Mouse (Mus musculus): ENCODE measurements at regions not wholly inside any gene's neighbourhood (a gene's known extent, or its start where the extent isn't known, plus 50 kb on each side); places are given as distances from the start of the nearest gene placed in this dataset.

DNA sequence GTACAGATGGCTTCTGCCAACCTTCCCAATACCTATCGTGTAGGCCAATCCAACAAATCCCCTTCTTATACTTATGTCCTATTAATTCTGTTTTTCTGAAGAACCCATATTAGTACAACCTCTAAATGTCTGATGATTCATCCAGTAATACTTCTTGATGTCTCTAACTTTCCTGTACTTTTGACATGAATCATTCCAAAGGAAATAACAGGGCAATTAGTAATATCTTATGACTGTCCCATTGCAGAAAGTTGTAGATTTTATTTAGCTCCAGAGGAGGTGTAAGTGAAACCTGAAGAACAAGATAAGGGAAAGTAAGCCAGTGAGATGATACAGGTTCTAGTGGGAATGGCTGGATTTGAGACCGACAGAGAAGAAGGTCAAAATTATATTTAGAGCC is 337.6 kb upstream of the Zeb2 start:
- no peak for DNase-seq

DNA sequence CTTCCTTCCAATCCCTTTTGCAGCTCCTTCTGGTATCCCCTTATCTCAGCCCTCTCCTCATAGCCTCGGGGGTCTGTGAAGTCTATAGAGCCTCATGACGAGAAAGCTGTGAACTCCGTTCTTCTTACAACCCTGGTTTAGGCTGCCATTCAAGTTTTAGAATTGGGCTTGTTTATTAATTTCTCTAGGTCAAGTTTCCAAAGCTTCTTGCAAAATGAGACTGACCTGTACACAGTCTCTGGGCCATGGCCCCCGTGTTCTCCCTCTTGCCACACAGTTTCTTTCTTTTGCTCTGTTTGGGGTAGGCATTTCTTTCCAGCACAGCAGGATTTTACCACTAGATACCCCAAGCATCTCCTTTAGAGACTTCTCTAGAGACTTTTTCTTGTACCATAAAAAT is 322.0 kb upstream of the Zeb2 start:
- no peak for DNase-seq

DNA sequence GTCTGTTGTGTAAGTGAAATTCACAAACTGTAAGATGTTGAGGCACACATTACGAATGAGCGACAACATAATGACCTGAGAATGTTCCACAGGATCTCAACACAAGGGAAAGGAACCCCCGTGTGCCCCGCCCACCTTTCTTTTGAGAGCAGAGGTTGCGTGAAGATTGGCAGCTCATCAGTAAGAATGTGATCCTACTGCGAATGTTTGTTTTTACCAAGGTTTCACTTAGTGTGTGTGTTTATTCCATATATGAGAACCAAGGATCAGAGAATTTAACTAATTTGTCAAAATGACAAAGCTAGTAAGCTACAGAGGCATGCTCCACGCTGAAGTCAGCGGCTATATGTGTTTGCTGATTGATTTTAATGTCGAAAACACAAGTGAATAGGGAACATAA is 321.5 kb upstream of the Zeb2 start:
- DNase-seq, result no peak

DNA sequence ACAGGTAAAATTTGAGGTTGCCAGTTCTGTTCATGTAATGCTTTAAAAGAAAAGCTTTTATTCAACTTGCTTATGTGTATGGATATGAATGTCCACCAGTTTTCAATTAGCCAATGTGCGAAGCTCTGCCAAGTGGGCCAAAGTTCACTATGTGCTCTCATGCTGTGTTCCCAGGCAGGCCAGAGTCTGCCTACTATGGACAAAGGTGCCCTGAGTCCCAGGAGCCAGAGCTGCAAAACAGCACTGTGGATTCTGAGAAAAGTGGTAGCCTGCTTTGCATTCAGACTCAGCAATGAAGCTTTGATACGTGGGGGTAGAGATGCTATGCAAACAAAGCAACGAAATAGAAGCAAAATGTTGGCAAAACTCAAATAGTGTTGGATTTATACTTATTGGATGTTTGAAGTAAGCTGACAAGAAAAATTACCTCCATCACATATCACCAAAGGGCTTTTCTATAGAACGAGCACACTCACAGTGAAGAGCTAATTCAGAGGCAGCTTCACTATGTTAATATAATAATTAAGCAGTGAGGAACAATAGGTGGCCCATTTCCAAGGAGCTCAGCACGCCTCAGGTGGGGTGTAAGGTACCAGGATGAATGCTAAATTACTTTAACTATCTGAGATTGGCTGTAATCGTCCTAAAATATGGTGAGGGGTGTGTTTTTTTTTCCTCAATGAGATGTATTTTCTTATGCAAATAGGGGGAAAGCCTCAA is 318.2 kb upstream of the Zeb2 start:
- DNase-seq, result no peak

DNA sequence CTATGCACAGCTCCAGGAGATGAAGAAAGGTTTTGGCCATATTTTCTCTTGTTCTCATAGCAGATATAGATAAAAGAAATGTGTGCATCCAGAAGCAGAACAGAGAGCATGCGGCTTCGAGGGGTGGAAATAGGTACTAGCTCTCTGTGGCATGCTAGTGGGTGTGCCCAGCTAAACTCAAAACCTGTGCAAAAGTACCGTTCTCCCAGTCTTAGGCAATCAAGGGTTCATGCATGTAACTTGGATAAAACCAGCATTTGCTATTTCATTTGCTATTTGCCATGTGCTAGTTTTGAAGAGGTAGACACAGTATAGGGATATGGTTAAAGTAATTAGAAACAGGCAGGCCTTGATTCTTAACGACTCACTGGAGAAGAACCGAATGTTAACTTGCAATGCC is 317.6 kb upstream of the Zeb2 start:
- no peak for DNase-seq

DNA sequence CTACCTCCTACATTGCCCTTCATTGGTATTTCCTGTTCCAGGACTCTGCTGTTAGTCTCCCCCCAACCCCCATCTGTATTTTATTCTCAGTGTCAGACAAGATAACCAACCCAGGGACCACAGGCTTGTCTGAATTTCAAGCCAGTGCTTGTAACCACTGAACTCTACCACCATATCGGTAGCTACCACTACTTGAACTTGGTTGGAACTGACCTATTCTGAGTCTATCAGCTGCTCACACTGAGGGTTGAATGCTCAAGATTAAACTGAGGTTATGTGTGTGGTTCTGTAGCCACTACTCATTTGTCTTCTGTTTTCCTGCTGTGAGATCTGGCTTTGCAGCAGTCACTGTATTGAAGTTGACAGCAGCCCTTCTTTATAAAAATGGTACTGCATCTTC is 317.0 kb upstream of the Zeb2 start:
- no peak for DNase-seq

DNA sequence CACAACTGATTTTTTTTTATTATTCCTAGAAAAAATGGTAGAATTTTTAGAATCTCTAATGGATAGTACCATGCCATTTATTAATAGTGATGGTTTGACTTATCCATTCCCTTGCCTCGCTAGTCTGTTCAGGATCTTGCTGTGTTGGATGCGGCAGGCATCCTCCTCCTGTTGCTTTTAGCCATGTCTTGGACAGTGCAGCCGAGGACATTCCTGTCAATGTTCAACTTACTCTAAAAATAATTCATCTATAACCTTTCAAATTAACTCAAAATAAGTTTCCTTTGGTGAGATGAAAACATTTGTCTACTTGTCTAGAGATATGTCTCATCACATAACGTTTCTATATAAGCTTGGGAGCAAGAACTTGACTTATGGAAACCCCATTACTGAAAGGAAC is 314.2 kb upstream of the Zeb2 start:
- no peak for DNase-seq

DNA sequence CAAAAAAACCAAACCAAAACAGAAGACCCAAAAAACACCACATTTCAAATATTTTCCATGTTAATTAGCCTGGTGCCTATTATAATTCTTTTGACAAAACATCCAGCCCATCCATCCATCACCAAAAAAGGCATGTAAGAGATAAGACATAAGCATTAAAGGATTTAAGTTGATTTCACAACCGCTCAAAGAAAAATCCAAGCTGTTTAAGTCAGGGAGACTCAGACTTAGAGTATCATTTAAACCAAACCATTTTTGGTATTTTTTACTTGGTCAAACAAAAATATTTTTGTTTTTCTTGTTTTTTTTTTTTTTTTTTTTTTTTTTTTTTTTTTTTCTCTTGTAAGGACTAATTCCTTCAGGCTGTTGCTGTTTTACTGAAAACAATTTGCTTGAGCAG is 304.6 kb upstream of the Zeb2 start:
- DNase-seq, result no peak

DNA sequence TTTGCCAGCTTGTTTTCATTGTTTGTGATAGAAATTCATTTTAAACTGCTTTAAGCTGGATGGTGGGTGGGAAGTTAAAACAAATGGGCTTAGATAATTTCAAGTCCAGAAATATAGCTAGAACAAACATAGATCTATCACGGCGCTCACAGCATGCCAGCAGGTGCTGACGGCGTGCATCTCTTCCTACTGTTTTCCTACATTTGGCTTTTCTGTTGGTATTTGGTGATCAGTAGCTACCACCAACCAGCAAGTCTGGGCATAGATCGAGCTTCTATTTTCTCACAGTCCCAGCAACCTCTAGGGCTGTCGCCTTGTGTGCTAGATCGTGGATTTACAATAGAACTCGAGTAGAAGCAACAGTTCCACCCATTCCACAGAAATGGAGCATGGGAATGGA is 290.9 kb upstream of the Zeb2 start:
- DNase-seq, result no peak

DNA sequence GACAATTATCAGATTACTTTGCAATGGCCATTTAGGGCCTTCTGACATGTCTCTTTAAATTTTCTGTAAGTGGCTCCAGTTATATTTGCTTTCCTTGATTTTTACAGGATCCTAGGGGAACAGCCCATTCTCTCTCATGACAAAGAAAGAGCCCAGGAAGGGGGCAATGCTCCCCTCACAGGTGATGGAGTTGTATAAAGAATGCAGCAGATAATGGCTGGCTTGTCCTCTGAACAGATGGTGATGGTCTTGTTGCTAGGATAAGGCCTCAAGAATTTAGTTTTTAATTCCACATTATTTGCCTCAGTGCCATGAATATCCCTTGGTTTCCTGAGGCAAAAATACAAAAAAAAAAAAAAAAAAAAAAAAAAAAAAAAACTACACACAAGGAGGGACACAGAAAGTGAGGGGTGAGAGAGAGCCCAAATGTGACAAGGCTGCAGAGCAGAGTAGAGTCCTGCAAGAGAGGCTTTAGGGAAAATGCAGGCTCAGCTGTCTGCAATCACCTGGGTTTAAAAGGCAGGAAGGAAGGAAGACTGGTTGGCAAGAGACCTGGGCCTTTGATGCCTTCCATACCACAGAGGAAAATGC is 272.8 kb upstream of the Zeb2 start:
- DNase-seq, result no peak

DNA sequence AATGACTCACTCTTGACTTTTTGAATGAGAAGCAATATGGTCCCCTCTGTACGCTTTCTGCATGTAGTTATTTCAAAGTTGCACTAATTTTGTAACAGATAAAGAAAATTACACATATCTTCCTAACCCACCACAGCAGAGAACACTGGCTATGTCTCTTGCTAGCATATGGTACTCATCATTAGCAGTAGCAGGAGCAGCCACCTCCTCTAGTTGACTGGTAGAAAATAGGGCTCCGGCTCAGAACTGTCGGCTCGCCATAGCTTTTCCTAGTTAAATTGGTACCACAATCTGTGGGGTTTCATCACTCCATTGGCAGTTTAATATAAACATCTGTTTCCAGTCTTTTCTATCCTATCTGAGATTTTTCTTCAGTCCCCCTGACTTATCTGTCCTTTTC is 254.1 kb upstream of the Zeb2 start:
- DNase-seq, result no peak

DNA sequence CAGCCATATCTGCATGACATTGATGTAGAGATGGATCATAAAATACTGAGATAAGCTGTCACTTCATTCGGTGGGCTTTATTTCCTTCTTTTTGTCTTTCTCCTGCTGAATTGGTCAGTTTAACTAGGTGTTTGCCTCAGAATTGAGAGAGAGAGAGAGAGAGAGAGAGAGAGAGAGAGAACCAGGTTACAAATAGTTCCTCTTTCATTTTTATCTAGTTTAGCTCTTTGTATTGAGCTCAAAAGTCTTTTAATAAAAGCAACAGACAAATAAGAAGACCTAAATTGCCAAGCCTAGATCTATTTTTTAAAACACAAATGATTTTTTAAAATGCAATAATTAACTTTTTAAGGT is 253.4 kb upstream of the Zeb2 start:
- no peak for DNase-seq

DNA sequence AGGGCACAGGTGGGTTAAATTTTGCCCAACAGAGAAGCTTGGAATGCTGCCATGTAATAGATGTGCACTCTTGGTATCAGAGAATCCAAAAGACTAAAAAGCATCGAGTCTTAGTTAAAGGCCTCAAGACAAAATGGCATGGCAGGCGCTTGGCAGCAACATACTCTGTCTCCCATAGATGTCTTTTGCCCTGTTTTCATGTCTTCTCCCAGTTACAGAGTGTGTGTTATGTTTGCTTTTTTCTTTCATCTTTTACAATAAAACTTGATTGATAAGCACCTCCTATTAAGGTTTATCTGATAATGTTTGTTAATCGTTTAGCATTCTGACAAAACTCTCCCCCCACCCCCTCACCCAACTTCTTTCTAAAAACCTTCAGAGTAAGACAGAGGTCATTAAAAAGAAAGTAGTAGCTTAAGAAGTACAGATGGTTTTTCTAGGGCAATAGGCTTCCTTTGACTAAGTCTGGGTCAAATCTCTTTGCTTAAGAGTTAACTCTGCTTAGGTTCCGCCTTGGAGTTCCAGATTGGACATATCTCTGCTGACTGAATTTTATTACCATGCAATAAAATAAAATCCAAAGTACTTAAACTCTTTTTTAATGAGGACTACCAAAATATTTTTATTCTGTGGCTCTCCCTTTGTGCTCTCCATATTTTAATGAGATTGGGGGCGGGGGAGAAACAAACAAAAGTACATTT is 252.9 kb upstream of the Zeb2 start:
- DNase-seq, result no peak

DNA sequence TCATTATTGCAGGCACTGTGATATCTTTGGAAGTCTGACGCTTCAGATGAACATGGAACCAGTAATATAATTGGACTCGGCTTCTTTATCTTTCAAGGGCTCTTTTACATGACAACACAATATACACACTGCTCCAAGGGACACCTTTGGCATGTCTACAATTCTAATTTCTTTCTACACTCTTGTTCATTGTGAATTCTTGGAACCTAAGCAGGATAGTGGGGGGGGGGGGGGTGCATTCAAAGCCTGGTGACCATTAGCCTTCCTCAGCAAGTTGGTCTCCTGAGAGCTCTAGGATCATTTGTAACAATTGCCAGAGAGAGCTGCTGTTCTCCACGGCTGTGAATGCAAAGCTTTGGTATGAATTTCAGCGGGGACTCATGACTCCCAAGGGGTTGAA is 252.2 kb upstream of the Zeb2 start:
- no peak for DNase-seq

DNA sequence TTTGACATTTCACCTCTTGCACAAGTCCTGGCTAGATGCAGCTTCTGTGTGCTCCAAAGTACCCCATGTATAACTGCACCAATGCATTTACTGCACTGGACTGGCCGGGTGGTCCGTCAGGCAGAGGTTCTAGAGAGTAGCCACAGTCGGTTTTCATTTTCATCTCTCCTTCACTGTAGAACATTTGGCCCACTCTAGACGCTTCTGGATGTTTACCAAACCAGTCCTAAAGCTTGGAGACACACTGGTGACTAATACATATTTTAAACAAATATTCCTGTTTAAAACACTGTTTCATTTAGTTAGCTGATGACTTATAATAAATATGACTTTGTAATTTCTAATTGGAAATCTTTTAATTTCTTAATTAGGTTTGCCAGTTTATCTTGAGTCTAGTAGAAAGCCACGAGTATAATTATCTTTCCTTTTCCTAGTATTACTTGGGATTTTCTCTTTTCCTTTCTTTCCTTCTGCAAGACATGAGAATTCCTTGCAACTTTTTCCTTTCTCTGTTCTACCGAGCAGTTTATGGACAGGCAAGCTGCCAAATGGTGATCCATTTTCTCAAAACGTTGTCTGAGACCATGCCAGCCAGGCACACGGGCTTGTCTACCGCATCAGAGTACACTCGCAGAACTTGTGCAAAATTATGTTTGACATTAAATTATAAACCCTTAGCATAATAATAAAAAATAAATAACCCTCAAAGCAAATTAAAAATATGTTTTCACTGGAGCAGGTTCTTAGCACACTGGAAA is 250.4 kb upstream of the Zeb2 start:
- DNase-seq, result no peak

DNA sequence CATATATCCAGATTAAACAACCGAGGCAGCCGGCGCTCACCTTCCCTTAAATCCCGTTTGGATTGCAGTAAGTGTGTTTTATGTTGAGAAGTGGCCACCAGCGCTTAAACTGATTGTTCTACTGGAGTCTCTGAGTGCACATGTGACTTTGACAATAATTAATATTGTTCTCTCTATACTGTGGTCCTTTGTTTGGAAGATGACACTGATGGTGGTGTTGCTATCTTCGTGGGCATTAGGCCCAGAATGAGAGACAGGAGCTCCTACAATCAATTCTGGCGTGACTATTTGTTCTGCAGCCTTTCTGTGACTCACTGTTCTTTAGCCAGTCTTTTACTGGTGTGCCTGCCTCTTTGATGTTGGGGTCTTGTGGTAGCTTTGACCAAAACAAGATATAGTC is 240.1 kb upstream of the Zeb2 start:
- DNase-seq, result no peak

DNA sequence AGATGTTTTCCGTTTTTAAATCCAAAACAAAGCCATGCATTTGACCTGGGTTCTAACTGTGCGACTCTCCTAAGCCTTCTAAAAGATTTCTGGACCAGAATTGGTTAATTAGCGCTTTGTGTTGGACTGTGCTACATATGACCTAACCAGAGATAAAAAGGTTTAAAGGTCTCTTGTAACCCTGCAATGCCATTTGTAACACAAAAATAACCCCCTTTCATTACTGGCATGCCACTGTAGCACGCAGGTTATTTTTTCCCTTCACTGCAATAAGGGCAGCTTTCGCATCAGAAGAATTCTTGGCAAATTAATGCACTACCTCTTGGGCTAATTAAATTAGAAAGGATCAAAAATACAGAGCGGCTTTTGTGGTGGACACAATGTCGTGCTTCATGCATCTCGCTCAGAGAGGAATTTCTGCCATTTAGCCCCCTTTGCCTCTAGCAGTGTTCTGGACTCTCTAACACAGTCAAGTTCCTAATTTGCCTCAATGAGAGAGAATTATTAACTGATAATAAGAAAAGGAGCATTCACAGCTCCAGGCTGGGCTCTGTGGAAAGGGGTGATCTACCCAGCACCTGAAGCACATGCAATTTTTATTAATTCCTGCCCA is 239.5 kb upstream of the Zeb2 start:
- DNase-seq, result no peak

DNA sequence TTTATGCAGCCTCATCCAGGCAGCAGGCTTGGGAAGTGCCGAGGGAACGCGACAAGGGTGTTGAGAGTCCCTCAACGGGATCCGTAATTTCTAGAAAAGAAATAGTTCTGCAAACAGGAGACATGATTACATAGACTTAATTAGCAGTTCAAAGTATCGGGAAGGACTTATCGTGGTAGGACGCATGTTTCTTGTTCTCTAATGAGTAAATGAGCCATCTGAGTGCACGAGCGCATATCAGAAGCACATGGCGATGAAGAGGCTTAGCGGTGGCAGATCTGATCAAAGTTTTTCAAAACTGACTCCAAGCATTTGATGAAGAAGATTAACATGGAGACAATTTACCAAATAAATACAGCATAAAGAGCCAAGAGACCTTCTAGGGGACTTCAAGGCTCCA is 238.8 kb upstream of the Zeb2 start:
- DNase-seq, result no peak

DNA sequence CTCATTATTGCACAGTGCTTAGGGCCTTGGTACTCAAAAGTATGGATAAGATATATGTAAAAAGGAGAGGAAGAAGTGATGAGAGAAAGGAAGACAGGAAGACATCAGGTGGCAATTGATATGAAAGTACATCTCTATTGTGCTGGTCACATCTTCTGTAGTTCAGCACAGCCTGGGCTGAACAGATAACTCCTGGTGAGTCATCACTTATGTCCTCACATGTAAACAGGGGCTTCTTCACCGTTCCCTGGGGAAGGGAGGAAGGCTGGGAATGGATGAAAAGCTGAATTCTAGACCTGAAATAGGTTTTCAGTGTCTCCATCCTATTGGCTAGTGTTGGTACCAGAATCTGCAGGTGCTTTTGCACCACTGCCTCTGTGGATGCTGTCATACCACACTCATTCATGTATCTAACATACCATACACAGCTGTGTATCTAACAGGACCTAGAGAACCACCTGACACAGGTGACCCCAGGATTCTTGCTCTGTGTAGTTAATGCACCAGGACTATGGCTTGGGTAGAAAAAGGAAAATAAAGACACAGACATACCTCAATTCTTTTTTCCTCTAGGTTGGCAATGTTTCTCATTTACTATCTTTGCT is 234.4 kb upstream of the Zeb2 start:
- no peak for DNase-seq

DNA sequence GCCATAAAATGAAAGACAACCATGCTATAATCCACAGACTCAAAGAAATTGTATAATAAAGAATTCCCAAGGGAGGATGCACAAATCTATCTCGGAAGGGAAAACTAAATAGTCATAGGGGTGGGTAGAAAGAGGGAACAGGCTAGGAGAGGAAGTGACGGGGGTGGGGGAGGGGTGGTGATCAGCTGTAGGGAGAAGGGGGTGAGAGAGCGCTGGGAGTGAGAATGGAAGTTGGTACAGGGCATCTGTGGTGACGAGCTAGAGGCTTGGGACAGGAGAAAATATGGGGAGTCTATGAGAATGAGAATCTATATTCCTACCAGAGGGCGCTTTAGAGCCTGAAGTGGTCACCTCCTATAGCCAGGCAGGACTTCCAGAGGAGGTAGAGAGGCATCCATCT is 229.2 kb upstream of the Zeb2 start:
- DNase-seq, result no peak

DNA sequence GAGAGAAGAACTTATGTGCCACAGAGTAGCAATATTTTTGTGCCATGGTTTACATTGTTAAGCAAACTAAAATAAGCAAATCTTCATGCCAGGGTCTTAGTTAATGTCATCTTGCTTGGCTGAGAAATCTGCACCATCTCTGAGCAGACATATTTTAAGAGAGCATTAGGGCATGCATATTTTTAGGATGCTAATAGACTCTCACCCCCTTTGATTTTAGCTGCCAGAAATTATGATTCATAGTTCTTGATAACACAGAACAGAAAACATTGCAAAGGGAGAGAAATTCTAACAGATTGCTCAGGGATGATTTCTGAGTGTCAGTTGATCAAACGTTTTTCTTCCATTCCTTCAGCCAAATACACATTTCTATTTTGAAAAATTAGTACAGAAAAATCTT is 222.7 kb upstream of the Zeb2 start:
- no peak for DNase-seq

DNA sequence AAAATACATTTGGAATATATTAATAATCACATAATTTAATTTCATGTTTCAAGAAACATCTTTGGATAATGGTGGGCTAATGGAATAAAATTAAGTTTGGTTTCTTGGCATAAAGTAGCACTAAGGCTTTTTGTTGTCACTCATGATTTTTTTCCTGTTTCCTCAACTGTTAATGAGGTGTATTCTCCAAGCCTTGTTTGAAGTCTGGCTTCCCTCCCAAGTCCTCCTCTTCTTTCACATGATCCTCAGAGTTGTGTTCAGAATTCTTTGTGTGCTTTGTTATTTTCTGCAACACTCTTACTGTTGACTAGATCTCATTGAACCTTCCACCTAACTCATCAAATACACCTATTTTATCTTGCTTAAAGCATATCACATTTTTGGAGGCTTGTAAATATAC is 221.6 kb upstream of the Zeb2 start:
- DNase-seq, result no peak

DNA sequence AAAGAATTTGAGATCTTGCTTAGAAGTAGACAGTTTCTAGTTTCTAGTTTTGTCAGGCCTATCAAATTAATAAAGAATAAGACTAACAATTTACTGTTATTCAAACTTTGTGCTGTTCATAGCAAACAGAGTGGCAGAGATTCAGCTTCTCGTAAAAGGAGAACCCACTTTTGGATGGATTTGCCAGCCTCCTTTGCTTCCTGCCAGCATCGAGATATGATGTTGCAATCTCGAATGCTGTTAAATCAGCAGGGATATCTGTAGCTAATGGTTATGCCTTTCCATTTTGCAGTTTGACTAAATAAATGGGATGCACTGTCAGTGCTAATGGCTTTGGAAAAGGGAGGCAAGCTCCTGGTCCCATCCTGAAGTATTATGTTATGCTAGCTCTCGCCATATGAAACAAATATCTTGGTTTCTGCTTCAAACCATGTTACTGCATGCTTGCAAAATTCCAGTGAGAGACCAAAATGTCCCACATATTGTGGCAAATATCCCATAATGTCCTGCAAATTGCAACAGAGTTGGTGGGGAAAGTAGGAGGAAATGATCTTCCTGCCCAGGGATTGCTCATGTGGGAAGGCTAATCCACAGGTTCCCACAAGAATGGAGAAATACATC is 199.9 kb upstream of the Zeb2 start:
- DNase-seq, result no peak

Measured in thymus, postnatal 25 days (tissue).